Mouse (Mus musculus): ENCODE data around the gene Noct.

DNA sequence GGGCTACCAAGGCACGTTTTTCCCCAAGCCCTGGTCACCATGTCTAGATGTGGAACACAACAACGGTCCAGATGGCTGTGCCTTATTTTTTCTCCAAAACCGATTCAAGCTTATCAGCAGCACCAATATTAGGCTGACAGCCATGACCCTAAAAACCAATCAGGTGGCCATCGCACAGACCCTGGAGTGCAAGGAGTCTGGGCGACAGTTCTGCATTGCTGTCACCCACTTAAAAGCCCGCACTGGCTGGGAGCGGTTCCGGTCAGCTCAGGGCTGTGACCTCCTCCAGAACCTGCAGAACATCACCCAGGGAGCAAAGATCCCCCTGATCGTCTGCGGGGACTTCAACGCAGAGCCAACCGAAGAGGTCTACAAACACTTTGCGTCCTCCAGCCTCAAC lies 25.6 kb downstream of the Noct start:
- TF ChIP-seq EP300 (IDR thresholded peaks at IDR 0.05; ENCODE audit: low read depth) = no peak
- TF ChIP-seq CTCF (IDR thresholded peaks at IDR 0.05; ENCODE audit: low read depth) = no peak
